Mouse (Mus musculus) megakaryocyte-erythroid progenitor cell, adult 5-6 weeks (primary cell): Measurements from ENCODE around the gene Fgfr2. TPM values are rescaled to one million over a fixed set of nuclear protein-coding genes. Genes with fewer than 3 reads are reported as not detected.

Experiments
- ATAC-seq: replicated peaks from 2 replicates; pipeline ENCODE4 v1.8.0; 2016; ENCODE audit warnings: mild to moderate bottlenecking, inconsistent platforms; ENCODE audit not compliant: severe bottlenecking, poor library complexity, low FRiP score, low TSS enrichment
- total RNA-seq, 2 experiments: library from RNA; stranded (forward) in 1 of 2; stranded (reverse) in 1 of 2; fragments of 200-1000, 215-1000 nt in 1 of 2; fragments of >200 nt in 1 of 2; fragmentation: Nextera tagmentation in 1 of 2; gene quantifications; 2 replicates each; pipeline ENCODE4 v1.2.3; 2014 to 2017

The Fgfr2 gene
- total RNA-seq, 2 experiments from 2014 or later = not detected

GRCm38 (mm10) chr7:130657751-130658150 is 2465.4 kb downstream of the Fgfr2 start:
- no peak for ATAC-seq

- ATAC-seq = no peak
Measured at GRCm38 (mm10) chr7:130656965-130657364, 2466.2 kb downstream of the Fgfr2 start.

GRCm38 (mm10) chr7:130654562-130654961 is 2468.6 kb downstream of the Fgfr2 start:
- no peak for ATAC-seq

GRCm38 (mm10) chr7:130653036-130653555 is 2470.1 kb downstream of the Fgfr2 start:
- ATAC-seq = no peak

GRCm38 (mm10) chr7:130650621-130651020 is 2472.5 kb downstream of the Fgfr2 start:
- no peak for ATAC-seq

- ATAC-seq = no peak
Measured at GRCm38 (mm10) chr7:130649257-130649656, 2473.9 kb downstream of the Fgfr2 start.

GRCm38 (mm10) chr7:130648061-130648460 is 2475.1 kb downstream of the Fgfr2 start:
- no peak for ATAC-seq

- peak; percentile 60 for ATAC-seq
Measured at GRCm38 (mm10) chr7:130646762-130647139, 2476.4 kb downstream of the Fgfr2 start.

- ATAC-seq = peak; percentile 84
Measured at GRCm38 (mm10) chr7:130645994-130646761, 2477.0 kb downstream of the Fgfr2 start.

GRCm38 (mm10) chr7:130645332-130645993 is 2477.7 kb downstream of the Fgfr2 start:
- ATAC-seq = peak; percentile 27; the same call in 1 of the 2 replicates

GRCm38 (mm10) chr7:130640681-130641080 is 2482.5 kb downstream of the Fgfr2 start:
- ATAC-seq = no peak

GRCm38 (mm10) chr7:130637811-130638210 is 2485.3 kb downstream of the Fgfr2 start:
- no peak for ATAC-seq

- no peak for ATAC-seq
Measured at GRCm38 (mm10) chr7:130636902-130637301, 2486.2 kb downstream of the Fgfr2 start.

- ATAC-seq = no peak
Measured at GRCm38 (mm10) chr7:130636274-130636673, 2486.9 kb downstream of the Fgfr2 start.

- no peak for ATAC-seq
Measured at GRCm38 (mm10) chr7:130635212-130635611, 2487.9 kb downstream of the Fgfr2 start.

GRCm38 (mm10) chr7:130634259-130634871 is 2488.8 kb downstream of the Fgfr2 start:
- ATAC-seq = no peak

- ATAC-seq = no peak
Measured at GRCm38 (mm10) chr7:130632379-130632732, 2490.8 kb downstream of the Fgfr2 start.

GRCm38 (mm10) chr7:130631553-130632378 is 2491.4 kb downstream of the Fgfr2 start:
- peak; percentile 50; the same call in 1 of the 2 replicates for ATAC-seq

GRCm38 (mm10) chr7:130630956-130631355 is 2492.2 kb downstream of the Fgfr2 start:
- no peak for ATAC-seq
